Mouse (Mus musculus) monocyte, adult 5-6 weeks (primary cell): Measurements from ENCODE around the gene Aff4. TPM values are rescaled to one million over a fixed set of nuclear protein-coding genes. Genes with fewer than 3 reads are reported as not detected.

Experiments
- ATAC-seq: fragments of 153-309, 156-312 bp; replicated peaks from 2 replicates; pipeline ENCODE4 v1.8.0; 2017; ENCODE audit warnings: mild to moderate bottlenecking; ENCODE audit not compliant: low TSS enrichment, insufficient number of reproducible peaks, severe bottlenecking, poor library complexity, low FRiP score
- total RNA-seq: library from RNA; stranded (forward); fragments of 200-1000, 200-491, 200-594 nt; gene quantifications from 3 replicates; pipeline ENCODE4 v1.2.3, GENCODE M21; 2017

The Aff4 gene
- total RNA-seq, 1 experiment from 2014 or later: 73.5 TPM

DNA sequence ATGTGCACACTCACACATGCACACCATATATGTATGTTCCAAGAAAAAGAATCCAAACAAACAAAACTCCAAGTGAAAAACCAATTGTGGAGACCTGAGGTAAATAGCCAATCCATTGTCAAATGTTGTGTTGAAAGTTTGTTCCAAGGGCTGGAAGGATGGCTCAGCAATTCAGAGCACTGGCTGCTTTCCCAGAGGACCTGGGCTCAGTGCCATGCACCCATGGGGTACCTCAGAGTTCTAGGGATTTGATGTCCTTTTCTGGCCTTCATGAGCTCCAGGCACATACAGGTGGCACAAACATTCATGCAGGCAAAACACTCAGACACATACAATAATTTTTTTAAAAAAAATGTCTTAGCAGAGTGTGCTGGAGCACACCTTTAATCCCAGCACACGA lies 97.9 kb downstream of the Aff4 start:
- ATAC-seq: no peak

GRCm38 (mm10) chr11:53450070-53450705 lies 99.6 kb downstream of the Aff4 start:
- no peak for ATAC-seq

DNA sequence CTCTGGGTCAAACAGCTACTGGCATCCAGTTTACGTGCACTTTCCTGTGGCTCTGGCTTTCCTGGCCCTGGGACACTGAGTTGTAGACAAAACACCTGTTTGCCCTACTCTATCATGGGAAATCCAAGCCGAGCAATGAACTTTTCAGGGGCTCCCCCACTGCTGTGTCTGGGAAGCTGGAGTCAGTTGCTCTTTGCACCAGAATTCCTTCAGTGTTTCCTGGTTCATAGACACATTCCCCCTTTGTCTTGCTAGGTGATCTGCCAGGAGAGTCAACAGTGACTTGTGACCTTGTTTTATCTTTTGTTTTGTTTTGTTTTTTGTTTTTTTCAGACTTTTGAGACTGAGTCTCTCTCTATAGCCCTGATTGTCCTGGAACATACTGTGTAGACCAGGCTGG lies 100.7 kb downstream of the Aff4 start:
- ATAC-seq: no peak

DNA sequence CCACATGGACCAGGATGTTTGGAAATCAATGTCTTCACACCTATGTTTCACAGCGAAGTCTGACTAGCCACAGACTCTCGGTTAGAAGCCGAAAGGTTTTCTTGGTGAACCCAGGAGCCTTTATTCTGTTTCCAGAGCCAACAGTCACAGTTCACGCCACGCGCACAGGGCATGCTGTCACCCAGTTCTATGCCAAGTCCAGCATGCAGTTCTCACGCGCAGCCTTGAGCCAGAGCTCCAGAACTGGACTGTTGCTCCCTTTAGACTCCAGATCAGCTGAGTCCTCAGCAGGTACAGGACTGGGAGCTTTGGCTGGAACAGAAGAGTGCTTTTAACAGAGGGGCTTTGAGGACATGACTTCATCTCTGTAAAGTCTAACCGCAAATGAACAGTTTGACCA lies 101.8 kb downstream of the Aff4 start:
- no peak for ATAC-seq

- no peak for ATAC-seq
Measured at GRCm38 (mm10) chr11:53453031-53453430, 102.4 kb downstream of the Aff4 start.

DNA sequence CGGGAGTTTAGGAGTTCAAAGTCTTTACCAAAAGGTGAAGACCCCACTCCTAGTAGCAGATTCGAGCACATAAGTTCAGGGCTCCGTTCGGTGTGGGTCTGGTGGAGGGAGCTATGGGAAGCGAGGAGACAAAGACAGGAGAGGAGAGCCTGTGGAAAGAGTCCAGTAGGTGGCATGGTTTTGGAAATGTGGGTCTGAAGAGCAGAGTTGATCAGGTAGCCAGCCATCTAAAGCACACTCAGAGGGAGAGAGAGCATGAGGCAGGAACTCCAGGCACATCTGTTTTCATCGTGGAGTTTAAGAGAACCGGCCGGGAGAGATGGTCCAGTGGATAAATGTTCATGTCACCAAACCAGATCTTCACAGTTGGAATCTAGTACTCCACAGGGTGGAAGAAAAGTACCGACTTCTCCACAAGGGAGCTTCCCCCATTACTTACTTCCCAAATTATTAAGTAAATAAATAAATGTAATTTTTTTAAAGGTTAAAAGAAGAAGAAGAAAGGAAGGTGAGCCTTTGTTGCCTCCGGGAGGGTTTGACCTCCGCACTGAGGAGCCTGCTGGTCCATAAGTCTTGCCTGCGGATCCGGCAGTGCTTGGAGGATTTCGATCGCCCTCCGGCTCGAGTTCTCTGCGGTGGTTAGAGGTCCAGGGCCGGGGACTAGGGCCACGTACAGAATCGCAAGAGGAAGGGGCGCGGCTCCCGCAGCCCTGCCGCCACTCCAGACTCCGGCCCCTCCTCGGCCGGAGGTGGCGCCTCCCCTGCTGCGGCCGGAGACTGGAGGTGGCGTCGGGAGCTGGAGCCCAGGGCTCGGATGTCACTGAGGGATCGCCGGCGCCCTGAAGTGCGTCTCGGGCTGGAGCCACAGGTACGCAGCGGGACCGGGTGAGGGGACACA lies 106.1 kb downstream of the Aff4 start, which contains the start of the genes Gm10447 and Shroom1:
Gene Gm10447, minus strand, starts transcription at position 637 of the 898 bp plus-strand sequence.
Gene Shroom1, plus strand, starts transcription at position 732 of the 898 bp plus-strand sequence.
- no peak for ATAC-seq

DNA sequence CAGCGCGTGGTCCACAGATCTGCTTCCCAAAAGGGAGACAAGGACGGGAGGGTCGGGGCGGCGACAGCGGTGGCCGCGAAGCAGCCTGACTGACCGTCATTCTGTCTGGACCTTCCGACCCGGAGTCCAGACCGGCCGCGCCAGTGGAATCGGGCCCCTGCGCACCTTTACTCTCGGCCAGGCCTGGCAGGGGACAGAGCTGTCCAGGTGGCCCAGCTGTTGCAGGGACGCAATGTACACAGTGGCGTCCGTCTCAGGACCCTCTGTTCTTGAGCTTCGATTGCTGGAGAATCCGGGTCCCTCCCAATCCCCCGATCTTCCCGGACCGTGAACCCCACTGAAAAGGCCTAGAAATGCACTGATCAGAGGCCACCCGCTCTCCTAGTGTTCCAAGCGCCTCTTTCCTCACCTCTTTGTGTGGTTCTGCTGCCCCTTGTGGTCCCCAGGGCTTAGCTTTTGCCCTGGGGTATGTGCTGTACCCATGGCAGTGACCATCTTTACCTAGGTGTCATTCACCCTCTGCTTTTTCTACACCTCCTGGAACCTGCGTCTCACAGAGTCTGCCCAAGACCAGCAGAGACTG lies 106.8 kb downstream of the Aff4 start:
- no peak for ATAC-seq

DNA sequence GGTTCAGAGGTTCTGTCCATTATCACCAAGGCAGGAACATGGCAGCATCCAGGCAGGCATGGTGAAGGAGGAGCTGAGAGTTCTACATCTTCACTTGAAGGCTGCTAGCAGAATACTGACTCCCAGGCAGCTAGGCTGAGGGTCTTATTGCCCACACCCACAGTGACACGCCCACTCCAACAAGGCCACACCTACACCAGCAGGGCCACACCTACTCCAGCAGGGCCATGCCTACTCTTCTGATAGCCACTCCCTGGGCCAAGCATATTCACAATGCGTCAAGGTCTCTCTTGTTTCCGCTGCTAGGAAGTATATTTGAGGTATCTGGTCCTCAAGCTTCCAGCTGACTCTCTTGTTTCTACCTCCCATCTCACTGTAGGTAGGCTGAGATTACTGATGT lies 108.4 kb downstream of the Aff4 start:
- ATAC-seq: no peak

- no peak for ATAC-seq
Measured at GRCm38 (mm10) chr11:53460192-53460591, 109.6 kb downstream of the Aff4 start.

DNA sequence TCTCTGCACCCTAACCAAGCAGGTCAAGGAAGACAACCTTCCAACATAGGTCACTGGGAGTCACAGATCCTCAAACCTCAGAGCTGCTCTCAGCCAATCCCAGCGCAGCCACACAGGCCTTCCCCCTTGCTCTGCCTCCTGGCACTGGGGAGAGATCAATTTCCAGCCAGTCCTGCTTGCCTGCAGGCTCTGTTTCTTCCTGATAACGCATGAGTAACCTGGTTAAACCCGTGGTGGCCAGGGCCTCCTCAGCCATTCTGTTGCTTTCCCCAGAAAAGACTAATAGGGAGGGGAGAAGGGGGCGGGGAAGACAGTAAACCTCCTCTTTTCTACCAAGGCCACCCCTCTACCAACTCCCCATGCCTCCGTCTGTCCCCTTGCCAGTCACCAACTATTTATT lies 111.1 kb downstream of the Aff4 start:
- ATAC-seq: no peak

DNA sequence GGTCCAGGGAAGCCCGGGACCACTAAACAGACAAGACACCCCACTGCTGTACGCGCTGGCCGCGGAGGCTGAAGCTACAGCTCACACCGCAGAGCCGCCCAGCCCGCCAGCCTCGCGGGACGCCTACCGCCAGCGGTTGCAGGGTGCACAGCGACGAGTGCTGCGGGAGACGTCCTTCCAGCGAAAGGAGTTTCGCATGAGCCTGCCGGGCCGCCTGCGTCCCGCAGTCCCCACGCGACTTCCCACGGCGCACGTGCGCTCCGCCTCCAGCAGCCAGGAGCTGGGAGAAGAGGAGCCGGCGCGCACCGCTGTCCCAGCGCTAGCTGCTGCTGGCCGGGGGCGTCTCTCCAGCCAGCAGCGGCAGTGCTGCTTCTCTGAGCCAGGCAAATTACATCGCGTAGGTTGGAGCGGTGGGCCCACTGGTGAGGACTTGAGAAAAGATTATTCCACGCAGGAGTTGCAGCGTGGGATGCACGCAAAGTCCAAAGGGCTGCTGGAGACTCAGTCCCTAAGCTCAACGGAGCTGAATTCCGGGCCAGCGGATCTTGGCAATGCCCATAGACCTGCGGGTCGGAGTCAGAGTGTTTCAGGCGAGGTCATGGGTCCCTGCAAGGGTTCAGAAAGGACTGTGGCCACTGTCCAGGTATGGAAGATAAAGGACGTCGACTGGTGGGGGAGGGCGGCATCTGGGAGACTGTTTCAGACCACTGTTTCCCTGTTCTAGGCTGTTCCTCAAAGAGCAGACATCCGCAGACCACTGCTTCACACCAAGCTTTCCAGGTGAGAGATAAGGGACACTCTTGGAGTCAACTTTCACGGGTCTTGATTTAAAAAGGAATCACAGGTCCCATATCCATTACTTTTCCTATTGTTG lies 113.2 kb downstream of the Aff4 start:
- no peak for ATAC-seq

DNA sequence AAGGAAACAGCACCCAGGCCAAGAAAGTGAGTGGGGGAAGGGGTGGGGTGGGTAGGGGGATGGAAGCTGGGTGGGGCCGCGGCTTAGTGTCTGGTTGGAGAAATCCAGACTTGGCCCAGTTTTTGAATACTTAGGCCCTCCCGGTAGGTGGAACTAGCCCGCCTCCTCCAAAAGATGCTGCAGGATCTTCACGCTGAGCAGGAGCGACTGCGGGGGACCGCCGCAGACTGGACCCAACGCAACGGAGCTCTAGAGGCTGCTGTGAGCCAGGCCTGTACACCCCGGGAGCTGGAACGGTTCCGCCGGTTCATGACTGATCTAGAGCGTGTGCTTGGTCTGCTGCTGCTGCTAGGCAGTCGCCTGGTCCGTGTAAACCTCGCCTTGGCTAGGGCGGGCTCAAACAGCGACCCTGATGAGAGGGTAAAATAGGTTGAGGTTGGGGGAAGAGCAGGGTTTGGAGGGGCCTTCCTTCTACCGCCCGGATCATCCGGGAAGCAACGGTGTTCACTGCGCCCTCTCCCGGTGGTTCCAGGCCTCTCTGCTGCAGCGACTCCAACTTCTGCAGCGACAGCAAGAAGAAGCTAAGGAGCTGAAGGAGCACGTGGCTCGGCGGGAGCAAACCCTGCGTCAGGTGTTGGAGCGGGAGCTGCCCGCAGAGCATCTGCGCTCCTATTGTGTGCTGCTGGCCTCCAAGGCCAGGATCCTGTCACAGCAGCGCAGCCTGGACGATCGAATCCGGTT lies 115.8 kb downstream of the Aff4 start:
- ATAC-seq: 0 out of 2 replicates have a peak, but pooled peaks have one; percentile 24

DNA sequence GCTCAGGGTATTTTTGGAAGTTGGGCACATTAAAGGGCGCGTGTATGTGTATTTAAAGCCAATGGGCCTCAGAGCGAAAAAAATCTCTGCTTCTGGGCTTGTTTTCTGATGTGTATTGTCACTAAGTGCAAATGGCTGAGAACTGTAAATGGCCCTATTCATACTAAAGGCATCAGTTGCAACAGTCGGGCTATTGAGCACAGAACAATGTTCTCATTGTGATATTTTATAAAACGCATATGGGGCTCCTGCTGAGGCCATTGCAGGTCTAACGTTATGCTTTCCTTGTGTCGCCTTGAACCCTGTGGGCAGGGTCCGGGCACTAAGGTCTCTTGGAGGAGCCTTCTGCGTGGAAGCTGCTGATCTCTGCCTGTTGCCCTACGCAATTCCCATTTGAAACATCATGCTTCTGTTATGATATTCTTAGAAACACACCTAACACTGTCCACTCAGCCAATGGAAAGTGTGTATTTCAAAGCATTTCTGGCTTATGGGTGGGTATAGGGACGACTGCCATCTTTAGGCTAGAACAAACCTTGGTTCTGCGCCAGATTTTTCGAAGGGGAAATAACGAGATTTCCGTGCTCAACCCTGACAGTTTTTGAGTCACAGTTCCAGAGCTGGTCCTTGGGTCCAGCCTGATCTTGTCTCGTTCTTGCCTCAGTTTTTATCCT lies 118.8 kb downstream of the Aff4 start:
- ATAC-seq: no peak

- peak; percentile 71; the same call in 1 of the 2 replicates for ATAC-seq
Measured at GRCm38 (mm10) chr11:53469968-53470695, 119.5 kb downstream of the Aff4 start, which contains the start of gene Gm9837. Gene Gm9837, minus strand, starts transcription at chr11:53470479.
